Mouse (Mus musculus): ENCODE data around the gene Pgp. TPM values are rescaled to one million over a fixed set of nuclear protein-coding genes. Genes with fewer than 3 reads are reported as not detected.

Pgp gene
- polyA plus RNA-seq, 1 experiment, result 597 TPM

- Histone ChIP-seq H3K27me3 (ENCODE audit: control insufficient read depth, insufficient read depth, low read length) (no peaks in the 10 kb centered on the region), H3K36me3 (ENCODE audit: control insufficient read depth, insufficient read depth, low read length) (no peaks in the 10 kb centered on the region; the same call in 1 of the 2 replicates), H3K27ac (ENCODE audit: control insufficient read depth, insufficient read depth, low read depth, low read length) (no peak overlapping the region), H3K4me3 (ENCODE audit: control insufficient read depth, low read depth, low read length) (no peak overlapping the region), H3K4me1 (ENCODE audit: control insufficient read depth, insufficient read depth, low read length) (peaks cover 3% of the 10 kb centered on the region; the same call in 1 of the 2 replicates)
- no peak for TF ChIP-seq POLR2A (IDR thresholded peaks at IDR 0.05; ENCODE audit: control insufficient read depth, low read depth, low read length)
- no peak for TF ChIP-seq CTCF (IDR thresholded peaks at IDR 0.05; ENCODE audit: control insufficient read depth, insufficient read depth, insufficient replicate concordance, low read depth, low read length)
These were observed 37.7 kb downstream of the Pgp start for GRCm38 (mm10) chr17:24507806-24508460.

DNA sequence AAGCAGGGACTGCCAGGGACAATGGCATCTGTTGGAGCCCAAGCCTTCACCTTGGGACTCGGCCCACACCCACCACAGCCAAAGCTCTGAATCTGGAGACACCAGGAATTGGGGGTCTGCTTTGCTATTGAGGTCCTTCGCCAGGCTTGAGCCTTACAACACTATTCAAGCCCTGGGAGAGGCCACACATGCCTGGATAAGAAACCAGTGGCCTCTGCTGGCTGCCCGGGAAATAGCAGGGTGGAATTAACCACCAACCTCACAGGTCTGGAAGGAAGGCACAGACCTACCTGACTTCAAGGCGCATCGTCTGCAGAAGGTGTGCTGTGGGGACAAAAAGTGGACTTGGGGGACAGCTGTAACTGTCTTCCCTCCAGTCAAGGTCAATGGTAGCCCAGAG, 43.4 kb downstream of the Pgp start:
- Histone ChIP-seq H3K4me3 (ENCODE audit: control insufficient read depth, low read depth, low read length) (no peak overlapping the region), H3K27me3 (ENCODE audit: control insufficient read depth, insufficient read depth, low read length) (no peaks in the 10 kb centered on the region), H3K27ac (ENCODE audit: control insufficient read depth, insufficient read depth, low read depth, low read length) (no peak overlapping the region), H3K4me1 (ENCODE audit: control insufficient read depth, insufficient read depth, low read length) (no peaks in the 10 kb centered on the region), H3K36me3 (ENCODE audit: control insufficient read depth, insufficient read depth, low read length) (peaks cover 1% of the 10 kb centered on the region)
- TF ChIP-seq POLR2A (IDR thresholded peaks at IDR 0.05; ENCODE audit: control insufficient read depth, low read depth, low read length) (no peak), CTCF (IDR thresholded peaks at IDR 0.05; ENCODE audit: control insufficient read depth, insufficient read depth, insufficient replicate concordance, low read depth, low read length) (peak; percentile 60; the same call in 1 of the 2 replicates)

GRCm38 (mm10) chr17:24514270-24515257, 44.4 kb downstream of the Pgp start:
- H3K27me3 ChIP-seq (ENCODE audit: control insufficient read depth, insufficient read depth, low read length), result no peaks in the 10 kb centered on the region
- H3K4me3 ChIP-seq (ENCODE audit: control insufficient read depth, low read depth, low read length), result no peak overlapping the region
- TF ChIP-seq POLR2A (IDR thresholded peaks at IDR 0.05; ENCODE audit: control insufficient read depth, low read depth, low read length) (no peak), CTCF (IDR thresholded peaks at IDR 0.05; ENCODE audit: control insufficient read depth, insufficient read depth, insufficient replicate concordance, low read depth, low read length) (no peak)
- H3K36me3 ChIP-seq (ENCODE audit: control insufficient read depth, insufficient read depth, low read length), result peaks cover 1% of the 10 kb centered on the region
- H3K27ac ChIP-seq (ENCODE audit: control insufficient read depth, insufficient read depth, low read depth, low read length), result no peak overlapping the region
- H3K4me1 ChIP-seq (ENCODE audit: control insufficient read depth, insufficient read depth, low read length), result no peaks in the 10 kb centered on the region

GRCm38 (mm10) chr17:24520450-24520849, 50.3 kb downstream of the Pgp start:
- Histone ChIP-seq H3K36me3 (ENCODE audit: control insufficient read depth, insufficient read depth, low read length) (peaks cover 1% of the 10 kb centered on the region; the same call in 1 of the 2 replicates), H3K27ac (ENCODE audit: control insufficient read depth, insufficient read depth, low read depth, low read length) (no peak overlapping the region), H3K4me1 (ENCODE audit: control insufficient read depth, insufficient read depth, low read length) (no peaks in the 10 kb centered on the region), H3K27me3 (ENCODE audit: control insufficient read depth, insufficient read depth, low read length) (no peaks in the 10 kb centered on the region), H3K4me3 (ENCODE audit: control insufficient read depth, low read depth, low read length) (no peak overlapping the region)
- TF ChIP-seq POLR2A (IDR thresholded peaks at IDR 0.05; ENCODE audit: control insufficient read depth, low read depth, low read length), result no peak
- TF ChIP-seq CTCF (IDR thresholded peaks at IDR 0.05; ENCODE audit: control insufficient read depth, insufficient read depth, insufficient replicate concordance, low read depth, low read length), result no peak

Other genes with a start within 250 kb of the Pgp start
- 4.0 and 4.1 TPM in 2 replicates for gene Tedc2, start 249.5 kb upstream of the Pgp start, polyA plus RNA-seq (2012; rRNA removed)
- 10.7 and 13.3 TPM in 2 replicates for gene Ccnf, start 218.9 kb upstream of the Pgp start, polyA plus RNA-seq (2012; rRNA removed)
- gene Abca17, start 119.3 kb upstream of the Pgp start, polyA plus RNA-seq (2012; rRNA removed), result 19.5 and 21.1 TPM in 2 replicates
- gene Abca3, start 118.4 kb upstream of the Pgp start, polyA plus RNA-seq (2012; rRNA removed), result 5.1 and 7.9 TPM in 2 replicates
- 65.0 and 68.5 TPM in 2 replicates for gene Rnps1, start 55.8 kb upstream of the Pgp start, polyA plus RNA-seq (2012; rRNA removed)
- gene Eci1, start 43.8 kb upstream of the Pgp start, polyA plus RNA-seq (2012; rRNA removed), result 8.9 and 9.0 TPM in 2 replicates
- 6.4 and 9.3 TPM in 2 replicates for gene Dnase1l2, start 27.3 kb upstream of the Pgp start, polyA plus RNA-seq (2012; rRNA removed)
- 61.5 and 69.3 TPM in 2 replicates for gene E4f1, start 79 bp upstream of the Pgp start, polyA plus RNA-seq (2012; rRNA removed)
- 7.5 and 7.9 TPM in 2 replicates for gene Bricd5, start 3.5 kb downstream of the Pgp start, polyA plus RNA-seq (2012; rRNA removed)
- gene Mlst8, start 8.7 kb downstream of the Pgp start, polyA plus RNA-seq (2012; rRNA removed), result 13.9 and 16.5 TPM in 2 replicates
- gene Caskin1, start 18.2 kb downstream of the Pgp start, polyA plus RNA-seq (2012; rRNA removed), result 20.6 and 23.9 TPM in 2 replicates
- gene Traf7, start 57.5 kb downstream of the Pgp start, polyA plus RNA-seq (2012; rRNA removed), result 64.4 and 69.4 TPM in 2 replicates
- gene Rab26, start 63.8 kb downstream of the Pgp start, polyA plus RNA-seq (2012; rRNA removed), result 0.82 and 1.1 TPM in 2 replicates
- 31.6 and 35.0 TPM in 2 replicates for gene Pkd1, start 79.4 kb downstream of the Pgp start, polyA plus RNA-seq (2012; rRNA removed)
- gene Tsc2, start 162.2 kb downstream of the Pgp start, polyA plus RNA-seq (2012; rRNA removed), result 37.8 and 41.6 TPM in 2 replicates
- 3.2 and 3.7 TPM in 2 replicates for gene Nthl1, start 162.3 kb downstream of the Pgp start, polyA plus RNA-seq (2012; rRNA removed)
- 3.3 and 3.9 TPM in 2 replicates for gene Slc9a3r2, start 179.9 kb downstream of the Pgp start, polyA plus RNA-seq (2012; rRNA removed)
- gene Npw, start 188.1 kb downstream of the Pgp start, polyA plus RNA-seq (2012; rRNA removed), result 0.19 TPM in 1 of 2 replicates, not detected in the other
- 45.4 and 50.0 TPM in 2 replicates for gene Zfp598, start 199.3 kb downstream of the Pgp start, polyA plus RNA-seq (2012; rRNA removed)
- 0.20 and 0.30 TPM in 2 replicates for gene Syngr3, start 219.6 kb downstream of the Pgp start, polyA plus RNA-seq (2012; rRNA removed)
- gene Gfer, start 225.8 kb downstream of the Pgp start, polyA plus RNA-seq (2012; rRNA removed), result 144 and 150 TPM in 2 replicates
- gene Noxo1, start 225.8 kb downstream of the Pgp start, polyA plus RNA-seq (2012; rRNA removed), result 62.1 and 63.2 TPM in 2 replicates
- gene Tbl3, start 237.3 kb downstream of the Pgp start, polyA plus RNA-seq (2012; rRNA removed), result 85.4 and 89.5 TPM in 2 replicates
- 1,124 and 1,208 TPM in 2 replicates for gene Rnf151, start 247.7 kb downstream of the Pgp start, polyA plus RNA-seq (2012; rRNA removed)
- 515 and 558 TPM in 2 replicates for gene Rps2, start 247.7 kb downstream of the Pgp start, polyA plus RNA-seq (2012; rRNA removed)